Mouse (Mus musculus): ENCODE results near the gene Cadm2.

Cadm2 gene

GRCm38 (mm10) chr16:67620826-67621505 is at the start of gene Cadm2:
Cadm2 (minus strand) TSS chr16:67620908.
- CTCF ChIA-PET, result interaction anchor here (0.6 kb wide), 1 partner anchor 53 kb away, joined by 3 read pairs; no protein-coding TSS in a partner anchor

GRCm38 (mm10) chr16:67646930-67647329 is 26.2 kb upstream of the Cadm2 start:
- CTCF ChIA-PET, result no interaction called here

- CTCF ChIA-PET, result no interaction called here
These were observed 22.9 kb upstream of the Cadm2 start for GRCm38 (mm10) chr16:67643651-67644050.

- CTCF ChIA-PET, result interaction anchor here (0.6 kb wide), 1 partner anchor 54 kb away, joined by 3 read pairs; no protein-coding TSS in a partner anchor
These were observed 564 bp downstream of the Cadm2 start for GRCm38 (mm10) chr16:67619906-67620781.

- CTCF ChIA-PET, result no interaction called here
These were observed 1.3 kb downstream of the Cadm2 start for GRCm38 (mm10) chr16:67619416-67619815.

GRCm38 (mm10) chr16:67618817-67619216 is 1.9 kb downstream of the Cadm2 start:
- CTCF ChIA-PET, result no interaction called here

- CTCF ChIA-PET, result no interaction called here
These were observed 2.9 kb downstream of the Cadm2 start for GRCm38 (mm10) chr16:67617811-67618210.

GRCm38 (mm10) chr16:67617256-67617655 is 3.5 kb downstream of the Cadm2 start:
- CTCF ChIA-PET, result no interaction called here

GRCm38 (mm10) chr16:67613876-67614275 is 6.8 kb downstream of the Cadm2 start:
- CTCF ChIA-PET, result no interaction called here

GRCm38 (mm10) chr16:67610904-67611681 is 9.6 kb downstream of the Cadm2 start:
- CTCF ChIA-PET, result no interaction called here

- CTCF ChIA-PET, result no interaction called here
These were observed 11.6 kb downstream of the Cadm2 start for GRCm38 (mm10) chr16:67609116-67609515.

- CTCF ChIA-PET, result no interaction called here
These were observed 12.2 kb downstream of the Cadm2 start for GRCm38 (mm10) chr16:67608499-67608898.

GRCm38 (mm10) chr16:67605661-67606060 is 15.0 kb downstream of the Cadm2 start:
- CTCF ChIA-PET, result no interaction called here

- CTCF ChIA-PET, result no interaction called here
These were observed 20.7 kb downstream of the Cadm2 start for GRCm38 (mm10) chr16:67599981-67600380.

- CTCF ChIA-PET, result no interaction called here
These were observed 21.9 kb downstream of the Cadm2 start for GRCm38 (mm10) chr16:67598841-67599240.

GRCm38 (mm10) chr16:67591015-67591414 is 29.7 kb downstream of the Cadm2 start:
- CTCF ChIA-PET, result no interaction called here

- CTCF ChIA-PET, result no interaction called here
These were observed 41.7 kb downstream of the Cadm2 start for GRCm38 (mm10) chr16:67578842-67579517.

- CTCF ChIA-PET, result no interaction called here
These were observed 45.2 kb downstream of the Cadm2 start for GRCm38 (mm10) chr16:67575557-67575956.

- CTCF ChIA-PET, result no interaction called here
These were observed 93.7 kb downstream of the Cadm2 start for GRCm38 (mm10) chr16:67526992-67527391.

- CTCF ChIA-PET, result no interaction called here
These were observed 95.8 kb downstream of the Cadm2 start for GRCm38 (mm10) chr16:67524878-67525277.

GRCm38 (mm10) chr16:67518311-67518710 is 102.4 kb downstream of the Cadm2 start:
- CTCF ChIA-PET, result no interaction called here

GRCm38 (mm10) chr16:67515549-67515948 is 105.2 kb downstream of the Cadm2 start:
- CTCF ChIA-PET, result no interaction called here
